Mouse (Mus musculus) limb, embryonic 15.5 days (tissue): ENCODE data around the gene Zfp688. TPM values are rescaled to one million over a fixed set of nuclear protein-coding genes. Genes with fewer than 3 reads are reported as not detected.
"Not testable (repeated sequence)": the region's sequence is repeated elsewhere in the genome, so short reads cannot be mapped to it uniquely, and the experiment has no call there.

Experiments
- ATAC-seq: fragments of 200-750 bp; cut with Nextera tagmentation; 2 replicates; pipeline ENCODE4 v1.8.0; 2017; ENCODE audit warnings: low read depth, moderate TSS enrichment; ENCODE audit not compliant: insufficient number of reproducible peaks, low FRiP score, low TSS enrichment
- H3K27ac ChIP-seq: fragments of 300-500 bp; sonication (generic); 2 replicates; pipeline ENCODE4 v1.5.1; 2015; ENCODE audit warnings: moderate library complexity, mild to moderate bottlenecking, inconsistent platforms
- H3K27me3 ChIP-seq: fragments of 300-500 bp; sonication (generic); 2 replicates; pipeline ENCODE4 v1.6.1; 2015; ENCODE audit warnings: inconsistent platforms
- H3K36me3 ChIP-seq: fragments of 300-500 bp; sonication (generic); 2 replicates; pipeline ENCODE4 v1.6.1; 2015; ENCODE audit warnings: inconsistent platforms
- H3K4me1 ChIP-seq: fragments of 300-500 bp; sonication (generic); 2 replicates; pipeline ENCODE4 v1.6.1; 2015; ENCODE audit warnings: inconsistent platforms
- H3K4me2 ChIP-seq: fragments of 300-500 bp; sonication (generic); 2 replicates; pipeline ENCODE4 v1.6.1; 2015; ENCODE audit warnings: mild to moderate bottlenecking, inconsistent platforms
- H3K4me3 ChIP-seq: fragments of 300-500 bp; sonication (generic); 2 replicates; pipeline ENCODE4 v1.5.1; 2015; ENCODE audit warnings: mild to moderate bottlenecking, inconsistent platforms
- H3K9ac ChIP-seq: fragments of 300-500 bp; sonication (generic); 2 replicates; pipeline ENCODE4 v1.6.1; 2015; ENCODE audit warnings: inconsistent platforms
- H3K9me3 ChIP-seq: fragments of 300-500 bp; sonication (generic); 2 replicates; pipeline ENCODE4 v1.6.1; 2016; ENCODE audit warnings: inconsistent platforms
- WGBS: fragments of 180-500 bp; shearing (Covaris S2); methylation state at CpG from one replicate; pipeline ENCODE4 v1.1.7; 2015; 5-methylcytosine and 5-hydroxymethylcytosine counted together
- polyA plus RNA-seq: library from polyadenylated mRNA; unstranded; fragments of >200 nt; fragmentation: Nextera tagmentation; extraction: Ambion mirVana; gene quantifications from 2 replicates; pipeline ENCODE4 v1.2.1, GENCODE M21; 2015

Zfp688 gene
- polyA plus RNA-seq, 1 experiment from 2014 or later: 24.0 TPM

DNA sequence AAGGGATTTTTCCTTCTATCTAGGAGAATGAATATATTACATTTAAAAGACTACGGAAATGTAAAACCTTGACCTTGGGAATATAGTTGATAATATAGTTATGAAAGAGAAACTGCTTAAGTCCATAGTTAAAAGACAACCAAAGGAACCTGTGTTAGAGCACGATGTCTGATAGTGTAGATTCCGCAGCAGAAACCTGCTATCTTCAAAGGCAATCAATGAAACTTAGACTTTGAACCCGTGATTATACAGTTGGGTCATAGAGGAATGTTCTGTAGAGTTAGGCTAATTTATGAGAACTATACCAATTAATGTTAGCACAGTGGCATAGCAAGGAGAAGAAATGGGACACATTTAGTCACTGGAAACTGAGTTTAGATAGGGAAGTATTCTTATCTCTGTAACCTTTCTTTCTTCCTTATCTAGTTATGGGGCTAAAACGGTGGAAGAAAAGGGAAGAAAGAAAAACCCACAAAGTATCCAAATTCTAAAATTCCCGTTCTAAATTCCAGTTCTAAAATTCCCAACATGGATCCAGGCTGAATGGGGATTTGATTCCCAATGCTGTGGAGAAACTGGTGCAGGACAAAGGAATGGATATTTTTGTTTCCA is 43.5 kb downstream of the Zfp688 start:
- H3K9me3 ChIP-seq: no peaks in the 10 kb centered on the region
- WGBS: 71% methylated on average over 6 of the region's 6 CpGs

GRCm38 (mm10) chr7:127375271-127376245 is 46.3 kb downstream of the Zfp688 start, which contains the start of gene Zfp747:
Gene Zfp747 (minus strand): TSS chr7:127376050.
- Histone ChIP-seq H3K9ac (peak within 1 kb of the TSS; percentile 72), H3K4me2 (peak within 1 kb of the TSS; percentile 72), H3K27ac (peak within 1 kb of the TSS; percentile 82), H3K4me3 (peak within 1 kb of the TSS; percentile 68), H3K36me3 (peaks cover 11% of the 10 kb centered on the region)
- H3K4me1 ChIP-seq, H3K27me3 ChIP-seq, H3K9me3 ChIP-seq: not testable (repeated sequence)
- peak; percentile 85 for ATAC-seq
- WGBS: 3% methylated on average over 48 of the region's 49 CpGs

More for the DNA sequence above, 43.5 kb downstream of the Zfp688 start:
- H3K27me3 ChIP-seq: no peaks in the 10 kb centered on the region
- no peak for ATAC-seq
- H3K4me3 ChIP-seq: no peak overlapping the region
- 0 out of 2 replicates have a peak, but pooled peaks cover 2% of the 10 kb centered on the region for H3K4me1 ChIP-seq
- H3K36me3 ChIP-seq: peaks cover 9% of the 10 kb centered on the region
- no peak overlapping the region for H3K9ac ChIP-seq
- H3K27ac ChIP-seq: no peak overlapping the region
- H3K4me2 ChIP-seq: no peak overlapping the region

DNA sequence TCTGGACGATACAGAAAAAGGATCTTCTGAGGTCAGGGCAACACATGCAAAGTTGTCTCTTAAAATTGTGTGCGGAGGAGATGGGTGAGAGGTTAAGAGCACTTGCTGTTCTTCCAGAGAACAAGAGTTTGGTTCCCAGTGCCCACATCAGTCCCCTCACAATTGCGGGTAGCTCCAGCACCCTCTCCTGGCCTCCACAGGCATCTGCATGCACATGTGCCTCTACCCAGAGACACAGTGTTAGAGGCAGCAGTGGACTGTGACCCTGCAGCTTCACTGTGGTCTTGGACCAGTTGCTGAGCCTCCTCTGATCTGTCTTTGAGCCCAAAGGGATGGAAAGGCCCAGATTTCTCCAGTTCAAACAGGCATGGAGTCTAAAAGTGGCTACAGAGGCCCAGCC is 50.0 kb downstream of the Zfp688 start:
- not testable (repeated sequence) for H3K9me3 ChIP-seq, ATAC-seq, H3K27ac ChIP-seq, H3K4me3 ChIP-seq, H3K9ac ChIP-seq, H3K4me2 ChIP-seq, H3K27me3 ChIP-seq, H3K4me1 ChIP-seq
- H3K36me3 ChIP-seq: peaks cover 11% of the 10 kb centered on the region
- 78% methylated on average over 3 of the region's 3 CpGs for WGBS

DNA sequence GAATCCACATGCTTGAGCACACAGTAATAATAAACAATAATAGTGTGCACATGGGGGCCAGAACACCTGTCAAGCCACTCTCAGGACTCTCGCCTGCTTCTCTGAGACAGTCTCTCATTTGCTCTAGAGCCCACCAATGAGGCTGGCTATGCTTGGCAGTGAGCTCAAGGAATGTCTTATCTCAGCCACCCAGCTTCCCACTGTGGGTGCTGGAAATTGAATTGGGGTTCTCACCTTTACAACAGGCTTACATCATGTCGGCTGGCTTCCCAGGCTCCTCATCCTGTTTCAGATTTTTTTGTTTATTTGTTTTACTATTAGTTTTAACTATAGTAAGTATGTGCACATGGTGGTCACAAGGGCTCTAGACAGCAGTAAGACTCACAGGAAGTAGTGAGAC is 50.7 kb downstream of the Zfp688 start:
- no peaks in the 10 kb centered on the region for H3K9me3 ChIP-seq
- H3K27me3 ChIP-seq: no peaks in the 10 kb centered on the region
- H3K4me2 ChIP-seq: no peak overlapping the region
- H3K4me3 ChIP-seq: no peak overlapping the region
- no peak overlapping the region for H3K27ac ChIP-seq
- 86% methylated on average over 2 of the region's 2 CpGs for WGBS
- ATAC-seq: no peak
- H3K36me3 ChIP-seq: peaks cover 11% of the 10 kb centered on the region
- H3K4me1 ChIP-seq: 0 out of 2 replicates have a peak, but pooled peaks cover 2% of the 10 kb centered on the region
- H3K9ac ChIP-seq: no peak overlapping the region

Other genes with a start within 250 kb of the Zfp688 start
- 53.6 and 55.1 TPM in 2 replicates for gene Cd2bp2, start 226.0 kb downstream of the Zfp688 start, polyA plus RNA-seq
- 24.6 and 25.5 TPM in 2 replicates for gene Tbc1d10b, start 213.6 kb downstream of the Zfp688 start, polyA plus RNA-seq
- 422 and 1,232 TPM in 2 replicates for gene Mylpf, start 213.2 kb downstream of the Zfp688 start, polyA plus RNA-seq
- gene Zfp553, start 189.0 kb downstream of the Zfp688 start, polyA plus RNA-seq: 37.3 and 38.4 TPM in 2 replicates
- gene Sept1, start 188.9 kb downstream of the Zfp688 start, polyA plus RNA-seq: 19.6 and 22.7 TPM in 2 replicates
- 69.7 and 71.7 TPM in 2 replicates for gene Zfp771, start 177.8 kb downstream of the Zfp688 start, polyA plus RNA-seq
- gene Dctpp1, start 161.4 kb downstream of the Zfp688 start, polyA plus RNA-seq: 127 and 138 TPM in 2 replicates
- gene Sephs2, start 148.0 kb downstream of the Zfp688 start, polyA plus RNA-seq: 56.7 and 59.1 TPM in 2 replicates
- gene Itgal, start 125.8 kb downstream of the Zfp688 start, polyA plus RNA-seq: 1.2 and 1.3 TPM in 2 replicates
- gene Zfp768, start 76.5 kb downstream of the Zfp688 start, polyA plus RNA-seq: 14.3 and 16.4 TPM in 2 replicates
- gene Zfp747, start 46.0 kb downstream of the Zfp688 start, polyA plus RNA-seq: 9.4 and 10.1 TPM in 2 replicates
- 5.6 and 6.5 TPM in 2 replicates for gene 9130019O22Rik, start 34.9 kb downstream of the Zfp688 start, polyA plus RNA-seq
- 7.5 and 8.1 TPM in 2 replicates for gene E430018J23Rik, start 28.4 kb downstream of the Zfp688 start, polyA plus RNA-seq
- gene Zfp764, start 15.2 kb downstream of the Zfp688 start, polyA plus RNA-seq: 9.7 and 9.8 TPM in 2 replicates
- 9.4 and 9.8 TPM in 2 replicates for gene Zfp689, start 27.1 kb upstream of the Zfp688 start, polyA plus RNA-seq
- gene Prr14, start 37.5 kb upstream of the Zfp688 start, polyA plus RNA-seq: 37.4 and 45.2 TPM in 2 replicates
- 13.7 and 16.0 TPM in 2 replicates for gene Fbrs, start 57.1 kb upstream of the Zfp688 start, polyA plus RNA-seq
- gene Srcap, start 89.9 kb upstream of the Zfp688 start, polyA plus RNA-seq: 37.6 and 40.0 TPM in 2 replicates
- 12.3 and 13.1 TPM in 2 replicates for gene Gm42715, start 97.5 kb upstream of the Zfp688 start, polyA plus RNA-seq
- 8.7 and 12.1 TPM in 2 replicates for gene Tmem265, start 139.3 kb upstream of the Zfp688 start, polyA plus RNA-seq
- gene Phkg2, start 151.3 kb upstream of the Zfp688 start, polyA plus RNA-seq: 39.3 and 41.5 TPM in 2 replicates
- 4.2 and 7.2 TPM in 2 replicates for gene Ccdc189, start 166.5 kb upstream of the Zfp688 start, polyA plus RNA-seq
- gene Rnf40, start 166.7 kb upstream of the Zfp688 start, polyA plus RNA-seq: 42.9 and 46.1 TPM in 2 replicates
- gene Zfp629, start 193.7 kb upstream of the Zfp688 start, polyA plus RNA-seq: 11.5 and 11.7 TPM in 2 replicates